Mouse (Mus musculus) kidney, embryonic 16.5 days (tissue): ENCODE measurements around the gene Znhit2. TPM values are rescaled to one million over a fixed set of nuclear protein-coding genes. Genes with fewer than 3 reads are reported as not detected.

Source experiments
- microRNA-seq: library from miRNA; unstranded; fragments of <30 nt; microRNA quantifications from one replicate; pipeline ENCODE4, GENCODE M21; 2016
- polyA plus RNA-seq: library from polyadenylated mRNA; unstranded; fragments of >200 nt; fragmentation: Nextera tagmentation; extraction: Ambion mirVana; gene quantifications from 2 replicates; pipeline ENCODE4 v1.2.1, GENCODE M21; 2015

Znhit2 gene
- polyA plus RNA-seq, 1 experiment from 2014 or later: 37.7 TPM

Small RNA genes within 50 kb of the gene (microRNA-seq; reads per million reads assigned to microRNA genes)
- gene Mir6988: 1.3 reads per million

Other genes starting within 250 kb of the Znhit2 start
- 50.6 and 52.9 TPM in 2 replicates for gene Frmd8, start 185.9 kb upstream of the Znhit2 start, polyA plus RNA-seq
- gene Slc25a45, start 183.4 kb upstream of the Znhit2 start, polyA plus RNA-seq: 14.8 and 15.7 TPM in 2 replicates
- gene Tigd3, start 167.0 kb upstream of the Znhit2 start, polyA plus RNA-seq: 3.7 and 4.4 TPM in 2 replicates
- 185 and 188 TPM in 2 replicates for gene Dpf2, start 148.2 kb upstream of the Znhit2 start, polyA plus RNA-seq
- 16.5 and 17.3 TPM in 2 replicates for gene Cdc42ep2, start 136.4 kb upstream of the Znhit2 start, polyA plus RNA-seq
- gene Pola2, start 97.0 kb upstream of the Znhit2 start, polyA plus RNA-seq: 77.7 and 82.1 TPM in 2 replicates
- not detected in 2 replicates for gene Slc22a20, start 75.0 kb upstream of the Znhit2 start, polyA plus RNA-seq
- gene Capn1, start 45.3 kb upstream of the Znhit2 start, polyA plus RNA-seq: 11.1 and 11.9 TPM in 2 replicates
- 33.1 and 39.0 TPM in 2 replicates for gene Syvn1, start 14.6 kb upstream of the Znhit2 start, polyA plus RNA-seq
- gene Mrpl49, start 3.4 kb upstream of the Znhit2 start, polyA plus RNA-seq: 83.2 and 87.2 TPM in 2 replicates
- gene Fau, start 3.3 kb upstream of the Znhit2 start, polyA plus RNA-seq: 644 and 690 TPM in 2 replicates
- 22.8 and 28.6 TPM in 2 replicates for gene Tm7sf2, start 7.2 kb downstream of the Znhit2 start, polyA plus RNA-seq
- gene Vps51, start 16.0 kb downstream of the Znhit2 start, polyA plus RNA-seq: 85.7 and 90.6 TPM in 2 replicates
- gene Tmem262, start 18.8 kb downstream of the Znhit2 start, polyA plus RNA-seq: not detected in 2 replicates
- gene Gm28374, start 21.1 kb downstream of the Znhit2 start, polyA plus RNA-seq: 1.0 and 2.5 TPM in 2 replicates
- 77.1 and 78.9 TPM in 2 replicates for gene Zfpl1, start 23.8 kb downstream of the Znhit2 start, polyA plus RNA-seq
- gene Cdca5, start 23.8 kb downstream of the Znhit2 start, polyA plus RNA-seq: 43.6 and 45.2 TPM in 2 replicates
- gene AC131692.1, start 33.2 kb downstream of the Znhit2 start, polyA plus RNA-seq: 0.28 and 0.35 TPM in 2 replicates
- gene Naaladl1, start 44.6 kb downstream of the Znhit2 start, polyA plus RNA-seq: 0.40 and 0.47 TPM in 2 replicates
- gene Sac3d1, start 57.5 kb downstream of the Znhit2 start, polyA plus RNA-seq: 42.3 and 43.7 TPM in 2 replicates
- gene Snx15, start 67.1 kb downstream of the Znhit2 start, polyA plus RNA-seq: 33.3 and 36.2 TPM in 2 replicates
- 0.47 and 0.84 TPM in 2 replicates for gene Batf2, start 79.8 kb downstream of the Znhit2 start, polyA plus RNA-seq
- gene Arl2, start 80.4 kb downstream of the Znhit2 start, polyA plus RNA-seq: 111 and 113 TPM in 2 replicates
- gene Majin, start 123.2 kb downstream of the Znhit2 start, polyA plus RNA-seq: not detected in 2 replicates
- 0.73 and 1.4 TPM in 2 replicates for gene Gpha2, start 165.2 kb downstream of the Znhit2 start, polyA plus RNA-seq
- 27.5 and 31.0 TPM in 2 replicates for gene Ppp2r5b, start 174.7 kb downstream of the Znhit2 start, polyA plus RNA-seq
- 12.1 and 13.1 TPM in 2 replicates for gene Atg2a, start 180.5 kb downstream of the Znhit2 start, polyA plus RNA-seq
- gene Ehd1, start 215.5 kb downstream of the Znhit2 start, polyA plus RNA-seq: 84.2 and 89.5 TPM in 2 replicates
- gene Cdc42bpg, start 245.3 kb downstream of the Znhit2 start, polyA plus RNA-seq: 0.80 and 1.5 TPM in 2 replicates